Mouse (Mus musculus) megakaryocyte progenitor cell, adult 5-6 weeks (primary cell): Measurements from ENCODE around the gene Rnf40. TPM values are rescaled to one million over a fixed set of nuclear protein-coding genes. Genes with fewer than 3 reads are reported as not detected.

ENCODE experiments used
- ATAC-seq: replicated peaks from 2 replicates; pipeline ENCODE4 v1.8.0; 2016; ENCODE audit warnings: mild to moderate bottlenecking, moderate TSS enrichment, inconsistent platforms; ENCODE audit not compliant: poor library complexity
- total RNA-seq, 2 experiments: library from RNA; stranded (forward) in 1 of 2; stranded (reverse) in 1 of 2; fragments of 157-497, 149-512 nt in 1 of 2; fragments of 200-1000 nt in 1 of 2; gene quantifications; 2 replicates each; pipeline versions ENCODE4 v1.2.3 to v1.2.4; 2015 to 2017

The Rnf40 gene
- 11.7 and 16.5 TPM in 2 replicates for total RNA-seq (2015)
- 36.9 and 41.9 TPM in 2 replicates for total RNA-seq (2017)

- peak; percentile 90 for ATAC-seq
These were observed at the start of gene Rnf40, which contains the start of gene Ccdc189 for GRCm38 (mm10) chr7:127588011-127588871. Gene Rnf40, plus strand, starts transcription at chr7:127588767. Gene Ccdc189, minus strand, starts transcription at chr7:127588595.

GRCm38 (mm10) chr7:127541671-127542070 is 46.9 kb upstream of the Rnf40 start:
- ATAC-seq: no peak

- ATAC-seq: no peak
These were observed 39.3 kb upstream of the Rnf40 start for GRCm38 (mm10) chr7:127549116-127549835.

GRCm38 (mm10) chr7:127551558-127551957 is 37.0 kb upstream of the Rnf40 start:
- no peak for ATAC-seq

- no peak for ATAC-seq
These were observed 28.0 kb upstream of the Rnf40 start for GRCm38 (mm10) chr7:127560580-127560979.

- ATAC-seq: no peak
These were observed 27.2 kb upstream of the Rnf40 start, which contains the start of gene Tmem265 for GRCm38 (mm10) chr7:127561340-127561858. Gene Tmem265, plus strand, starts transcription at chr7:127561390.

- ATAC-seq: no peak
These were observed 24.0 kb upstream of the Rnf40 start for GRCm38 (mm10) chr7:127564381-127565150.

- peak; percentile 99 for ATAC-seq
These were observed 15.6 kb upstream of the Rnf40 start, which contains the start of gene Phkg2 for GRCm38 (mm10) chr7:127572895-127573471. Gene Phkg2, plus strand, starts transcription at chr7:127573340.

GRCm38 (mm10) chr7:127573503-127574008 is 15.0 kb upstream of the Rnf40 start:
- no peak for ATAC-seq

GRCm38 (mm10) chr7:127574115-127574514 is 14.5 kb upstream of the Rnf40 start:
- ATAC-seq: no peak

- ATAC-seq: no peak
These were observed 5.3 kb upstream of the Rnf40 start for GRCm38 (mm10) chr7:127583260-127583659.

- no peak for ATAC-seq
These were observed 3.5 kb upstream of the Rnf40 start for GRCm38 (mm10) chr7:127585031-127585430.

- ATAC-seq: peak; percentile 21; the same call in 1 of the 2 replicates
These were observed 2.4 kb upstream of the Rnf40 start for GRCm38 (mm10) chr7:127586149-127586548.

- ATAC-seq: no peak
These were observed 1.4 kb upstream of the Rnf40 start for GRCm38 (mm10) chr7:127587196-127587595.

- no peak for ATAC-seq
These were observed 334 bp downstream of the Rnf40 start for GRCm38 (mm10) chr7:127588901-127589300.

GRCm38 (mm10) chr7:127589637-127590036 is 1.1 kb downstream of the Rnf40 start:
- ATAC-seq: no peak

GRCm38 (mm10) chr7:127591108-127591507 is 2.5 kb downstream of the Rnf40 start:
- ATAC-seq: no peak

GRCm38 (mm10) chr7:127592575-127592974 is 4.0 kb downstream of the Rnf40 start:
- ATAC-seq: no peak

- no peak for ATAC-seq
These were observed 8.2 kb downstream of the Rnf40 start for GRCm38 (mm10) chr7:127596747-127597146.

- ATAC-seq: no peak
These were observed 12.0 kb downstream of the Rnf40 start for GRCm38 (mm10) chr7:127600612-127601011.
